Mouse (Mus musculus): ENCODE data around the gene S100a13.

S100a13 gene

DNA sequence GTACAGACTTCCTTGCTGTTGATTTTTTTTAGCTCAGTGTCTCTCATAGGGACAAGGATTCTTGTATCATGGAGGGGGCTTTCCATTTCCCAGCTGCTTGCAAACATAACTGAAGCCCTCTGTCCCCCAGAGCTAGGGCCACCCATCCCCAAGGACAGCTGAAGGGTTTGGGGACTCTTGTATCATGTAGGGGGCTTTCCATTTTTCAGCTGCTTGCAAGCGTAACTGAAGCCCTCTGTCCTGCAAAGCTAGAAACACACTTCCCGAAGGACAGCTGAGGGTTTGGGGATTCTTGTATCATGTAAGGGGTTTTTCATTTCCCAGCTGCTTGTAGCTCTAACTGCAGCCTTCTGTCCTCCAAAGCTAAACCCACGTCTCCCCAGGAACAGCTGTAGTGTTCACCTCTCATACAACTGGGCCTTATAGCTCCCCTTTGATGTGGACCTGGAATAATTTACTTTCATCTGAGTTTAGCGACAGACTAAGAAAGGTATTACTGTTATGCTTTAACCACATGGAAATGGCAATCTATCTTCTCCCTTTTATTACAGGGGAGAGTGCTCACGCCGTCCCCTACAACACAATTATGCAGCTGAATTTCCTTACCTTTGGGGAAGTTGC lies 45.9 kb downstream of the S100a13 start, which contains the start of gene S100a3:
Gene S100a3 (plus strand): TSS at position 571 of the 621 bp plus-strand sequence.
- no peak for DNase-seq

Measured in kidney, postnatal 14 days (tissue).